In the genomic region with DNA sequence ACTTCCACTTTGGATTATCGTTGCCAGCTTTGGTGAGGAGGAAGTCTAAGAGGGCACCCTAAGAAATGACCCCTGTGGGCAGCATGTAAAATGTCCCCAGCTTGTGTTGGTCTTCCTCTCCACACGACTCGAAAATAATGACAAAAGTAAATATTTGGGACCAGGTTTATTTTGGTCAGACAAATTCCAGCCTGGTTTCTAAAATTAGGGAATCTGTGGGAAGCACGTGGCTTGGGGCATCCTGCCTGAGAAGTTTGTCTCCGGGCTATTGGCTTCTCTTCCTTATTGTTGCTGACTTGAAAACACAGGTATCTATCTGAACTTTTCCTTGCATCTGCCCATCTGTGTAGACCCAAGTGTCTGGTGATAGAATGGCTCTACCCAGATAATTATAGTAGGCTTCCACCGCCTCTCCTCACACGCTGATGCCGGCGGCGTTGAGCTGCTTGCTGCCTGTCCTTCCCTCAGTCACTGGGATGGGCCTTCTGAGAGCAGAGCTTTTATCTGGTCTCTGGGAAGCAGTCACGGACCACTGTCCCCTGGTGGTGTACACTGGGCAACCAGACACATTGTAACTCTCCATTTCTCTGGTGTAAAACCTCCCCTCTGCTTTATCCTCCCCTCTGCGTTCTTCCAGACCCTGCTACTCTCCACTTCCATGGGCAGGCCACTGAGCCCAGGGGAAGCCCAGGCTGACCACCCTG, we compare ENCODE assay signal across 12 mouse cellular contexts. TPM values are rescaled to one million over a fixed set of nuclear protein-coding genes. Genes with fewer than 3 reads are reported as not detected.
DNase-seq lines count a peak whose midpoint lies in the region; ATAC-seq and TF ChIP-seq lines count a peak whose summit lies in the region.
"Had no signal": no experiment of that assay in that cellular context is flagged by ENCODE, and none has a peak within 500 bp of the region (broad histone marks: within the 10 kb centered on the region; RNA-seq: fewer than 3 reads in every experiment).

No protein-coding gene starts in this region.

- H3K4me1 ChIP-seq in cortical plate, adult 2 months (ENCODE audit: control insufficient read depth, insufficient read depth, low read length): peaks cover 24% of the 10 kb centered on the region
- peaks cover 49% of the 10 kb centered on the region for H3K4me1 ChIP-seq in liver, embryonic 12.5 days

- H3K9ac ChIP-seq in liver, embryonic 12.5 days: no peak overlapping the region

- 32% methylated on average over 12 of the region's 12 CpGs for WGBS in liver, embryonic 12.5 days (ENCODE audit: insufficient replicate concordance)

- no peak; the same call in 1 of the 2 replicates for ATAC-seq in liver, embryonic 12.5 days
- ATAC-seq: hindbrain, embryonic 16.5 days; midbrain, embryonic 16.5 days had no signal

- TF ChIP-seq CTCF in gastrocnemius, adult 2 months (IDR thresholded peaks at IDR 0.05): no peak
- TF ChIP-seq CTCF in layer of hippocampus, adult 2 months (conservative IDR thresholded peaks at IDR 0.05): peak; percentile 29
- TF ChIP-seq CTCF in cortical plate, adult 2 months (IDR thresholded peaks at IDR 0.05; ENCODE audit: extremely low read depth, insufficient read depth, low read length): no peak

- H3K4me3 ChIP-seq in gastrocnemius, adult 2 months: peak overlapping the region; percentile 18; the same call in 1 of the 2 replicates
- H3K4me3 ChIP-seq in layer of hippocampus, adult 2 months: no peak overlapping the region
- H3K4me3 ChIP-seq in cortical plate, adult 2 months (ENCODE audit: insufficient read depth, low read length): no peak overlapping the region
- no peak overlapping the region for H3K4me3 ChIP-seq in liver, embryonic 12.5 days

- intact Hi-C loops in gastrocnemius, adult 2 months (cut with DNase I): no loop called here

- no peaks in the 10 kb centered on the region for H3K9me3 ChIP-seq in liver, embryonic 12.5 days (replicated peaks)

- DNase-seq in gastrocnemius, adult 2 months: no peak
- DNase-seq in gastrocnemius, postnatal 25 days: no peak
- DNase-seq in layer of hippocampus, adult 2 months (ENCODE audit: low spot score in 2 of 2): no peak
- DNase-seq in layer of hippocampus, postnatal 36 days: no peak
- DNase-seq in urinary bladder, postnatal 10 days (ENCODE audit: low spot score): no peak
- no peak for DNase-seq in left cerebral cortex, adult 11 months (ENCODE audit: low spot score)
- DNase-seq: adrenal gland, postnatal 10 days; cerebellum, adult 2 months had no signal

- H3K4me2 ChIP-seq in liver, embryonic 12.5 days: no peak overlapping the region

- peak overlapping the region; percentile 72 for H3K27ac ChIP-seq in gastrocnemius, adult 2 months
- peak overlapping the region; percentile 76 for H3K27ac ChIP-seq in layer of hippocampus, adult 2 months
- H3K27ac ChIP-seq in cortical plate, adult 2 months (ENCODE audit: insufficient read depth, low read length): peak overlapping the region; percentile 74
- peak overlapping the region; percentile 45; the same call in 1 of the 2 replicates for H3K27ac ChIP-seq in liver, embryonic 12.5 days

- H3K36me3 ChIP-seq in liver, embryonic 12.5 days: no peaks in the 10 kb centered on the region

- H3K27me3 ChIP-seq in liver, embryonic 12.5 days (replicated peaks): no peaks in the 10 kb centered on the region

- TF ChIP-seq POLR2A in cortical plate, adult 2 months (IDR thresholded peaks at IDR 0.05; ENCODE audit: extremely low read depth, insufficient read depth, low read length): no peak

RNA-seq across cellular contexts. Expression of a gene that starts 57.9 kb away (rescaled TPM):
- under 1 TPM in 1 of 2 experiments, not detected in 1; 0.45 TPM for total RNA-seq in gastrocnemius, adult 2 months (2021)
- under 1 TPM; 0.23 to 0.27 TPM for total RNA-seq in gastrocnemius, postnatal 25 days (2021)
- total RNA-seq in layer of hippocampus, adult 2 months (2021): under 1 TPM; 0.54 to 0.71 TPM
- total RNA-seq in layer of hippocampus, postnatal 36 days (2021): under 1 TPM; 0.62 to 0.76 TPM
- polyA plus RNA-seq in cortical plate, adult 2 months (2012; rRNA removed): 15.1 and 19.4 TPM in 2 replicates
- 12.1 and 12.7 TPM in 2 replicates for polyA plus RNA-seq in liver, embryonic 12.5 days (2016; fragmentation: Nextera tagmentation; extraction: Ambion mirVana)
